Mouse (Mus musculus): ENCODE data around the gene Cers6. TPM values are rescaled to one million over a fixed set of nuclear protein-coding genes. Genes with fewer than 3 reads are reported as not detected.
A peak's percentile ranks its signal among the peaks of the same experiment; 100 is the strongest.

Cers6 gene
- polyA plus RNA-seq, 1 experiment from 2014 or later: 74.4 TPM

- Histone ChIP-seq H3K9me3 (ENCODE audit: control insufficient read depth, low read length) (no peaks in the 10 kb centered on the region), H3K27me3 (replicated peaks; ENCODE audit: control insufficient read depth, insufficient read depth, low read length) (no peaks in the 10 kb centered on the region), H3K9ac (replicated peaks; ENCODE audit: low read depth, low read length) (no peak overlapping the region), H3K36me3 (ENCODE audit: control insufficient read depth, insufficient read depth) (no peaks in the 10 kb centered on the region), H3K27ac (ENCODE audit: low read length) (no peak overlapping the region), H3K4me2 (ENCODE audit: low read length) (no peak overlapping the region), H3K4me1 (replicated peaks; ENCODE audit: control insufficient read depth, insufficient read depth, low read length) (peaks cover under 1% of the 10 kb centered on the region; the same call in 1 of the 2 replicates), H3K4me3 (replicated peaks; ENCODE audit: low read length) (no peak overlapping the region)
- no peak for ATAC-seq
- whole genome bisulfite sequencing: 90% methylated on average over 5 of the region's 5 CpGs
These were observed 28.5 kb downstream of the Cers6 start for GRCm38 (mm10) chr2:68889661-68890170.

- ATAC-seq: no peak
These were observed 31.2 kb downstream of the Cers6 start for GRCm38 (mm10) chr2:68892476-68892875.

DNA sequence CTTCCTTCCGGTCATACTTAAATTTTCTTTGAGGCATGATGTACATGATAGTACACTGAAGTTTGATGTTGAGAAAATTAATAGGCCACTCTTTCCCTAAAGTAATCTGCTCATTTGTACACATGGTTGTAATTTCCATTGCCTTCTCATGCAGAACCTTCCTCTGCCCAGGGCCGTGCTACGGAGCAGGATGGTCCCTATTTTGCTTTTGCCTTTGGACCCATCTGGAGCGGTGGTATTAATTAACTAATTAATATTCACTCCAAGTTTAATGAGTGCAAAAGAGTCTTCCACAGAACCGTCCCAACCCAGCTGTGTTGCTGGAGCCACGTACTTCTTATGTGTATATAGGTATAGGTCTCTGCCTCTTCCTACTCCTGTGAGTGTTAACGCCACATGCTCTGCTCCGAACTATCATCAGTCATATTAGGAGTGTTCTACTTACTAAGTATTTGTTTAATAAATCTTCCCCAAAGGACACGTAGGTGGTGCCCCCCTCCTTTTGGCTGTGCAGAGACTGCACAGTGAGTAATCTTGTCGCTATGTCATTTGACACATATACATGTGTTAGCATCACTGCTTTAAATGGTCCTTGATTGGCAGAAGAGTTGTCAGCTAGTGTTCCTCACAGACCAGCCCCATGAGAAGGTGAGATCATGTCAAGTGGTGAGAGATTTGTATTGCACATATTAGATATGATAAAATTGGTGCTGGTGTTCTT, 34.0 kb downstream of the Cers6 start:
- Histone ChIP-seq H3K36me3 (ENCODE audit: control insufficient read depth, insufficient read depth) (no peaks in the 10 kb centered on the region), H3K4me2 (ENCODE audit: low read length) (no peak overlapping the region), H3K27me3 (replicated peaks; ENCODE audit: control insufficient read depth, insufficient read depth, low read length) (no peaks in the 10 kb centered on the region), H3K27ac (ENCODE audit: low read length) (no peak overlapping the region), H3K9me3 (ENCODE audit: control insufficient read depth, low read length) (no peaks in the 10 kb centered on the region), H3K4me3 (replicated peaks; ENCODE audit: low read length) (no peak overlapping the region), H3K9ac (replicated peaks; ENCODE audit: low read depth, low read length) (no peak overlapping the region), H3K4me1 (replicated peaks; ENCODE audit: control insufficient read depth, insufficient read depth, low read length) (peaks cover 18% of the 10 kb centered on the region)
- ATAC-seq: 0 out of 2 replicates have a peak, but pooled peaks have one; percentile 4
- WGBS: 65% methylated on average over 10 of the region's 10 CpGs

More at GRCm38 (mm10) chr2:68892476-68892875, 31.2 kb downstream of the Cers6 start:
- no peaks in the 10 kb centered on the region for H3K27me3 ChIP-seq (replicated peaks; ENCODE audit: control insufficient read depth, insufficient read depth, low read length)
- no peak overlapping the region for H3K27ac ChIP-seq (ENCODE audit: low read length)
- WGBS: 97% methylated on average over 4 of the region's 4 CpGs
- no peak overlapping the region for H3K4me3 ChIP-seq (replicated peaks; ENCODE audit: low read length)
- H3K4me1 ChIP-seq (replicated peaks; ENCODE audit: control insufficient read depth, insufficient read depth, low read length): peaks cover 18% of the 10 kb centered on the region
- no peak overlapping the region for H3K4me2 ChIP-seq (ENCODE audit: low read length)
- H3K36me3 ChIP-seq (ENCODE audit: control insufficient read depth, insufficient read depth): no peaks in the 10 kb centered on the region
- no peak overlapping the region for H3K9ac ChIP-seq (replicated peaks; ENCODE audit: low read depth, low read length)
- no peaks in the 10 kb centered on the region for H3K9me3 ChIP-seq (ENCODE audit: control insufficient read depth, low read length)

- WGBS: 33% methylated on average over 4 of the region's 4 CpGs
- ATAC-seq: peak; percentile 75
- no peak overlapping the region for H3K4me3 ChIP-seq (replicated peaks; ENCODE audit: low read length)
- H3K4me1 ChIP-seq (replicated peaks; ENCODE audit: control insufficient read depth, insufficient read depth, low read length): peaks cover 18% of the 10 kb centered on the region
- H3K9me3 ChIP-seq (ENCODE audit: control insufficient read depth, low read length): no peaks in the 10 kb centered on the region
- peak overlapping the region; percentile 2; the same call in 1 of the 2 replicates for H3K27ac ChIP-seq (ENCODE audit: low read length)
- H3K36me3 ChIP-seq (ENCODE audit: control insufficient read depth, insufficient read depth): no peaks in the 10 kb centered on the region
- H3K4me2 ChIP-seq (ENCODE audit: low read length): no peak overlapping the region
- no peak overlapping the region for H3K9ac ChIP-seq (replicated peaks; ENCODE audit: low read depth, low read length)
- no peaks in the 10 kb centered on the region for H3K27me3 ChIP-seq (replicated peaks; ENCODE audit: control insufficient read depth, insufficient read depth, low read length)
These were observed 35.0 kb downstream of the Cers6 start for GRCm38 (mm10) chr2:68896196-68896595.

DNA sequence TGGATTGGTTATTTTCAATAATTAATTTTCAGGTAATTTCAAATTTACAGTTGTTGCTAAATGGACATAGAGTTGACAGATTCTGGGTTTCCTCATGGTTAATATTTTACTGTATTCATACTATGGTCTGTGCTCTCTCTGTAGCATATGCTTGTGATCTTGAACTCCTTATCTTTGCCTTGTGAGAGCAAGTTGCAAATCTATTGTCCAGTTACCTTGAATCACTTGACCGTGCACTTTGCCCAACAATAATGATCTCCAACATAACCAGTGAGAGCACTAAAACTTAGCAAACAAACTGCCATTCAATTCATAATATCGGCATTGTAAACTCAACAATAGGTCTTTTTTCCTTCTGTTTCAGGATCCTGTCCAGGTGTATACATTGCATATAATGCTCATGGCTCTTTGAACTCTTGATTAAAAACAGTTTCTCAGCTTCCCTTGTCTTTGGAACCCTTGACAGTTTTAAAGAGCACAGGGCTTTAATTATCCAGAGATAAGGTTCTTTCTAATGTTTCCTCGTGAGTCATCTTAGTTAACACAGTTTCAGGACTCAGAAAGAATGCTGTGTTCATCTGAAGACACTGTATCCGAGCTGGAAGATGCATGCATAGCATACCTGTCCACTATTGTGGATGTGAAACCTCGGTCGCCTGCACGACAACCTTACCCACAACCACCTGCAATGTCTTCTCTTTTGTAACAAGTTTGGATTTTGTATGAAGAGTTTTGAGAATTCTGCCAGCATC, 38.7 kb downstream of the Cers6 start:
- ATAC-seq: no peak
- Histone ChIP-seq H3K9ac (replicated peaks; ENCODE audit: low read depth, low read length) (no peak overlapping the region), H3K27ac (ENCODE audit: low read length) (no peak overlapping the region), H3K36me3 (ENCODE audit: control insufficient read depth, insufficient read depth) (no peaks in the 10 kb centered on the region), H3K9me3 (ENCODE audit: control insufficient read depth, low read length) (no peaks in the 10 kb centered on the region), H3K4me1 (replicated peaks; ENCODE audit: control insufficient read depth, insufficient read depth, low read length) (peaks cover 18% of the 10 kb centered on the region), H3K4me3 (replicated peaks; ENCODE audit: low read length) (no peak overlapping the region), H3K4me2 (ENCODE audit: low read length) (no peak overlapping the region), H3K27me3 (replicated peaks; ENCODE audit: control insufficient read depth, insufficient read depth, low read length) (no peaks in the 10 kb centered on the region)
- WGBS: 89% methylated on average over 7 of the region's 7 CpGs

- no peak overlapping the region for H3K4me2 ChIP-seq (ENCODE audit: low read length)
- H3K4me1 ChIP-seq (replicated peaks; ENCODE audit: control insufficient read depth, insufficient read depth, low read length): peaks cover 13% of the 10 kb centered on the region
- WGBS: 87% methylated on average over 9 of the region's 9 CpGs
- H3K9me3 ChIP-seq (ENCODE audit: control insufficient read depth, low read length): no peaks in the 10 kb centered on the region
- no peak for ATAC-seq
- H3K36me3 ChIP-seq (ENCODE audit: control insufficient read depth, insufficient read depth): no peaks in the 10 kb centered on the region
- no peaks in the 10 kb centered on the region for H3K27me3 ChIP-seq (replicated peaks; ENCODE audit: control insufficient read depth, insufficient read depth, low read length)
- H3K9ac ChIP-seq (replicated peaks; ENCODE audit: low read depth, low read length): no peak overlapping the region
- H3K4me3 ChIP-seq (replicated peaks; ENCODE audit: low read length): no peak overlapping the region
- H3K27ac ChIP-seq (ENCODE audit: low read length): no peak overlapping the region
These were observed 39.6 kb downstream of the Cers6 start for GRCm38 (mm10) chr2:68900640-68901378.

- no peak overlapping the region for H3K27ac ChIP-seq (ENCODE audit: low read length)
- no peak overlapping the region for H3K4me2 ChIP-seq (ENCODE audit: low read length)
- peaks cover 4% of the 10 kb centered on the region; the same call in 1 of the 2 replicates for H3K4me1 ChIP-seq (replicated peaks; ENCODE audit: control insufficient read depth, insufficient read depth, low read length)
- H3K9me3 ChIP-seq (ENCODE audit: control insufficient read depth, low read length): no peaks in the 10 kb centered on the region
- H3K36me3 ChIP-seq (ENCODE audit: control insufficient read depth, insufficient read depth): no peaks in the 10 kb centered on the region
- no peak overlapping the region for H3K4me3 ChIP-seq (replicated peaks; ENCODE audit: low read length)
- WGBS: 97% methylated on average over 2 of the region's 2 CpGs
- H3K27me3 ChIP-seq (replicated peaks; ENCODE audit: control insufficient read depth, insufficient read depth, low read length): no peaks in the 10 kb centered on the region
- no peak for ATAC-seq
- no peak overlapping the region for H3K9ac ChIP-seq (replicated peaks; ENCODE audit: low read depth, low read length)
These were observed 40.5 kb downstream of the Cers6 start for GRCm38 (mm10) chr2:68901708-68902107.

DNA sequence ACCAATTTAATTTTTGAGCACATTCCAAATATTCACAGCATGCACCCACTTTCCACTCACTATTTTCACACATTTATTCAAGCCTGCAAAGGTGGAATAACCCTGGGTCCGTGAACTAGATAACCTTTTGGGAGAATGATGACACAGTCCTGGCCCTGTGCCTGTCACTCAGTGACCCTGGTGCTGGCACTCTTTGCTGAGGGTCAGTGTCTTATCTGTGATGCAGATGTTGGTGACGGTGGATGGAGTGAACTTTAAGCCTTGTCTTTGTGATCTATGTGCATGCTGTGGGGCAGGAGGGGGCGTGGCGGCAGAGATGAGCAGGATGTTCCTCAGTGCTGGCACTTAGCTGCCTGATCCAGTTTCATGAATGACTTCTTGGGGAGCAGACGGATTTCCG, 41.3 kb downstream of the Cers6 start:
- H3K9me3 ChIP-seq (ENCODE audit: control insufficient read depth, low read length): no peaks in the 10 kb centered on the region
- 82% methylated on average over 6 of the region's 6 CpGs for WGBS

DNA sequence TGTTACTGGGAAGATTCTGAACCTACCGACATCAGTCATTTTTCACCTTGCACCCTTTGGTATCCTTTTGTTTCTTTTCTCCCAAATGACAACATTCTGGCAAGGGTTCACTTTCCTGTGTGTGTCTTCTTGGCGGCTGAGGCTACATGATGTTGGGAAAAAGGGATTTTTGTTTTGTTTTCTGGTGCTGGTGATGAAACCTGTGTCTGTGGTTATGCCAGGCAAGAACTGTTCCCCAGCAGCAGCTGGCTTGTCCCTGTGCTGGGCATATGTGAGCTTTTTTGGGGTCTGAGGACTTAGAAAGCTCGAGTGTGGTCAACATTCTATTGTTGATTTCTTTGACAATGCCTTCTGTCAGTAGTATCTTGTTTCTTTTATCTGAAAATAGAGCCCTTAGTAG, 45.7 kb downstream of the Cers6 start:
- Histone ChIP-seq H3K4me1 (replicated peaks; ENCODE audit: control insufficient read depth, insufficient read depth, low read length) (no peaks in the 10 kb centered on the region), H3K9ac (replicated peaks; ENCODE audit: low read depth, low read length) (no peak overlapping the region), H3K9me3 (ENCODE audit: control insufficient read depth, low read length) (no peaks in the 10 kb centered on the region), H3K27ac (ENCODE audit: low read length) (no peak overlapping the region), H3K4me3 (replicated peaks; ENCODE audit: low read length) (no peak overlapping the region), H3K4me2 (ENCODE audit: low read length) (no peak overlapping the region), H3K36me3 (ENCODE audit: control insufficient read depth, insufficient read depth) (no peaks in the 10 kb centered on the region), H3K27me3 (replicated peaks; ENCODE audit: control insufficient read depth, insufficient read depth, low read length) (no peaks in the 10 kb centered on the region)
- no peak for ATAC-seq
- 77% methylated on average over 3 of the region's 3 CpGs for WGBS

More for the DNA sequence above, 41.3 kb downstream of the Cers6 start:
- no peaks in the 10 kb centered on the region for H3K36me3 ChIP-seq (ENCODE audit: control insufficient read depth, insufficient read depth)
- H3K9ac ChIP-seq (replicated peaks; ENCODE audit: low read depth, low read length): no peak overlapping the region
- H3K4me2 ChIP-seq (ENCODE audit: low read length): no peak overlapping the region
- no peaks in the 10 kb centered on the region for H3K27me3 ChIP-seq (replicated peaks; ENCODE audit: control insufficient read depth, insufficient read depth, low read length)
- no peak for ATAC-seq
- no peaks in the 10 kb centered on the region for H3K4me1 ChIP-seq (replicated peaks; ENCODE audit: control insufficient read depth, insufficient read depth, low read length)
- no peak overlapping the region for H3K4me3 ChIP-seq (replicated peaks; ENCODE audit: low read length)
- H3K27ac ChIP-seq (ENCODE audit: low read length): no peak overlapping the region
